Mouse (Mus musculus) cerebellum, adult 9-11 months (tissue): ENCODE data around the gene Ccdc114.
"Not testable (repeated sequence)": the region's sequence is repeated elsewhere in the genome, so short reads cannot be mapped to it uniquely, and the experiment has no call there.

ENCODE experiments used
- DNase-seq: peaks from one replicate; pipeline ENCODE4 v3.0.0; 2022

The Ccdc114 gene

GRCm38 (mm10) chr7:45919083-45919671 is 4.7 kb upstream of the Ccdc114 start:
- no peak for DNase-seq

DNA sequence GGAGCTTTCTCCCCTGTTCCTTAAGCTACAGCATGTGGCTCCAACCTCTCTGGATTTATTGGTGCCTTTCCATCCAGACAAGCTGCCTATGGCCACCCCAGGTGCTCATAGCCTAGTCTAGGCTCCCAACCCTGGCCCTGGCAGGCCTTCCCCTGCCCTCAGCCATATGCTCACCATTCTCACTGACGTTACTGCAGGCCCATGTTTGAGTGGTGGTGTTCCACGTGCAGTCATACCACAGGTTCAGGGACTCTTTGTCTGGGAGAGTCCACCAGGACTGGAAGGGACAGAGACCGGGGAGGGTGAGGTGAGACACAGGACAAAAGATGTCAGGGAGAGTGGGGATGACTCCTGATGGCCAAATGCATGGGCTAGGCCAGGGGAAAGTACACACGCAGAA is 4.1 kb upstream of the Ccdc114 start:
- no peak for DNase-seq

DNA sequence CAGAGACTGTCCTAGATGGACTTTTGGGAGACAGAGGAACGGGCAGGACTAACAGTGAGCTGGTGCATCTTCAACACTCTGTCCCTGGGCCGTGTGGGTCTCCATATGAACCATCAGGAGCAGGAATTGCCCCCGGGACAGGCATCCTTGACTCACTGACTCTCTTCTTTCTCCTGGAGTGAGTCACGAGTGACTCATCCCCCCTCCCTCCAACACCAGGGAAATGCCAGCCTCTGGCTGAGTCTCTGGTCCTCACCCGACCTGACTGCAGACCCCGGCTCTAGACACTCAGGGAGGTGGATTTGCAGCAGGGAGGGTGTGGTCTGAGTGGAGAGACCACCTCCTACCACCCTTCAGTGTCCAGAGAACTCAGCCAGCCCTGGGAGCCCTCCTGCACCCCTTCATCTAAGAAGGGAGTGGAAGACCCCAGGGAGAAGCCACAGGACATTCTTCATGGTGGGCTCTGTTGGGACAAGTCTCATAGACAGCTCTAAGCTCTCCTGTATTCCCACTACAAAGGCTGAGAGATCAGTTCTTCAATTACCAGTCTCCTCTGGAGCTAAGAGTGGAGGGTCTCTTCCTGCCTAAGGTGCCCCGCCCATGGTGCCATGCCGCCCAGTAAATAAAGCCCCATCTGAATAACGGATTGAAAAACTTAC is 3.2 kb upstream of the Ccdc114 start:
- peak; percentile 12 for DNase-seq

DNA sequence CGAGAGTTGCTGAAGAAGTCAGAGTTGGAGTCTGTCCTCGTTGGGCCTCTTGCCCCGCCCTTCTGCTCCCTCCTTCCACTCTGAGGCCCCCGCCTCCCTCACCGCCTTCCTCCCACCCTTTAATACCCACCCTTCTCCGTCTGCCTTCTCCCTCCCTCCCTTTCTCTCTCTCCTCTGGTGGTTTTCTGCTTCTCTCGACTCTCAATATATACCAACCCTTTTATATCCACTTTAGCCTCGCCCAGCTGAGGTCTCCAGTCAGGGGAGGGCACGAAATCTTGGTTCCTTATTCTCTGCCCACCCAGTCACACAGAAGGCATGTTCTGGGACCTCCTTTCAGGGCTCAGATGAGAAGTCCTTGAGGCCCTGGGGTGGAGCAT is 2.6 kb upstream of the Ccdc114 start, which contains the start of gene Emp3:
Gene Emp3 (minus strand): TSS at position 163 of the 380 bp plus-strand sequence.
- no peak for DNase-seq

GRCm38 (mm10) chr7:45921950-45922600 is 1.8 kb upstream of the Ccdc114 start:
- peak; percentile 10 for DNase-seq

- DNase-seq, result peak; percentile 88
Measured at GRCm38 (mm10) chr7:45922928-45923761, 727 bp upstream of the Ccdc114 start.

- peak; percentile 24 for DNase-seq
Measured at GRCm38 (mm10) chr7:45924429-45924816, 551 bp downstream of the Ccdc114 start.

DNA sequence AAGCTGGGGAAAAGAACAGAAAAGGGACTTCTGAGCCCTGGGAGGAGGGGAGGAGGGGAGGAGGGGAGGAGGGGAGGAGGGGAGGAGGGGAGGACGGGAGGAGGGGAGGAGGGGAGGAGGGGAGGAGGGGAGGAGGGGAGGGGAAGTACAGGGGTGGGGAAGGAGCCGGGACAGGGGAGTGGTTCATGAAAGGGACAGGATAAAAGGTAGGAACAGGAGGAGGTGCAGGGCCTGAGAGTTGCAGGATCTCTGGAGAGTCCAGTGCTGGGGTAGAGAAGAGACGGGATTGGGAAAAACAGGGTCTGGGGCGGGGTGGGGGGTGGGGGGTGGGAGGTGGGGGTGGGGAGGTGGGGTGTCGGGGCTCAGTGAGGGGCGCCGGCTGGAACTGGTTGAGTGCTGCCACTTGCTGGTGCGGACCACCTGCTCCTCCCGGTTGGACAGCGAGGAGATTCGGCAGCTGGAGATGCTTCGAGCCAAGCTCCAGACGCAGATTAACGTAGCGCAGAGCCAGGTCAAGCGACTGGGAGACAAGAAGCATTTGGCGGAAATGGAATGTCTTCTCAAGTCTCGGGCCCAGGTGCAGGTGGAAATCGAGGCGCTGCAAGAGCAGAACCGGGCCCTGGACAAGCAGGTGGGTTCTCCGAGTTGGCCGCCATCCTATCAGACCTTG is 4.9 kb downstream of the Ccdc114 start:
- no peak for DNase-seq

GRCm38 (mm10) chr7:45929688-45930087 is 5.8 kb downstream of the Ccdc114 start:
- DNase-seq, result no peak

DNA sequence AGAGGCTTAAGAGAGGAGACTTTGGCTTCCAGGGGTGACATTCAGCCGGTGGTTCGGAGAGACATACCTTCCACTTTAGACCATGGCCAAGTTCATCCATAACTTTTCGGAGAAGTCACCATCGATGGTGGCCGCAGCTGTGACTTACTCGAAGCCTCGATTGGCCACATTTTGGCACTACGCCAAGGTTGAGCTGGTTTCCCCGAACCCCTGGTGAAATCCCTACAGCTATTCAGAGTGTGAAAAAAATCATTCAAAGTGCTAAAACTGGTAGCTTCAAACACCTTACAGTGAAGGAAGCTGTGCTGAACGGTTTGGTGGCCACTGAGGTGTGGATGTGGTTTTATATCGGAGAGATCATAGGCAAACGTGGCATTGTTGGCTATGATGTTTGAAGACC is 9.9 kb downstream of the Ccdc114 start:
- DNase-seq, result not testable (repeated sequence)

DNA sequence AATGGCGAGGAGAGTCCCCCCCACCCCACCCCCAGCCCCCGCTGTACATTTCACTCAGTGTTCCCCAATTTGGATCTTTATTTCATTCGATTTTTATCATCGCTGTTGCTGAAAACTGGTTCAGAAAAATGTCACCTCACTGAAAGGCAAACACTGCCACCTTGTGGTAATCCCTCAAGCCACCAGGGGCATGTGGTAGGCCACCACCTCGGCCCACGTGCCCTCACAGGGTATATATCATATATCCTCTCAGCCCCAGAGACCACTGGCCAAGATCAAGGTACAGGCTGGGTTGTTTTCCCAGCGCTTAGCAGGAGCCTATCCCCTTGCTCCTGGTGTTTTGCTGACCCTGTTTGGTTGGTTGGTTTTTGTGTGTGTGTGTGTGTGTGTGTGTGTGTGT is 11.2 kb downstream of the Ccdc114 start:
- DNase-seq, result peak; percentile 28

- DNase-seq, result no peak
Measured at GRCm38 (mm10) chr7:45939836-45940235, 16.0 kb downstream of the Ccdc114 start.

- no peak for DNase-seq
Measured at GRCm38 (mm10) chr7:45941986-45942385, 18.1 kb downstream of the Ccdc114 start.

DNA sequence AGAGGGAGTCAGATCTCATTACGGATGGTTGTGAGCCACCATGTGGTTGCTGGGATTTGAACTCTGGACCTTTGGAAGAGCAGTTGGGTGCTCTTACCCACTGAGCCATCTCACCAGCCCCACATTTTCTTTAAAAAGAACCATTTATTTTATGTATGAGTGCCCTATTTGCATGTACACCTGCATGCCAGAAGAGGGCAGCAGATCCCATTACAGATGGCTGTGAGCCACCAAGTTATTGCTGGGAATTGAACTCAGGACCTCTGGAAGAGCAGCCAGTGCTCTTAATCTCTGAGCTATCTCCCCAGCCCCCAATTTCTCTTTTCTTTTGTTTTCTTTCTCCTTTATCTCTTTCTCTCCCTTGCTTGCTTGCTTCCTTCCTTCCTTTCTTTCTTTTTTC is 19.4 kb downstream of the Ccdc114 start:
- not testable (repeated sequence) for DNase-seq

DNA sequence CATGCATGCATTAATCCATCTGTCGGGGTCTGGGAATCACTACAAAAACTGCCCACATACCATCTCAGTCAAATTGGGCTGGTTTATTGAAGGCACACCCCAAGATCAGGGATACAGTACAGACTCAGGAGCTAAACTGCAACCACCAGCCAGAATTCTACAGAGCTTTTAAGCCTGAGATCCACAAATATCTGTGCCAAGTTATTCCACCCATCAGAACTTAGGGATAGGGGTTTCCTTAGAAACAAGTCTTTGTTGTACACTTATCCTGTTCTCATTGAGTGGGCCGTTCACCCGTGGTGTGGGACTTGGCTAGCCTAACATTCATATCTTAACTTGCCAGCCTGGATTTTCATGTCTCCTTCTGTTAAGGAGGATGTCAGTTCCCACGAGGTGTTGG is 25.2 kb downstream of the Ccdc114 start:
- no peak for DNase-seq

DNA sequence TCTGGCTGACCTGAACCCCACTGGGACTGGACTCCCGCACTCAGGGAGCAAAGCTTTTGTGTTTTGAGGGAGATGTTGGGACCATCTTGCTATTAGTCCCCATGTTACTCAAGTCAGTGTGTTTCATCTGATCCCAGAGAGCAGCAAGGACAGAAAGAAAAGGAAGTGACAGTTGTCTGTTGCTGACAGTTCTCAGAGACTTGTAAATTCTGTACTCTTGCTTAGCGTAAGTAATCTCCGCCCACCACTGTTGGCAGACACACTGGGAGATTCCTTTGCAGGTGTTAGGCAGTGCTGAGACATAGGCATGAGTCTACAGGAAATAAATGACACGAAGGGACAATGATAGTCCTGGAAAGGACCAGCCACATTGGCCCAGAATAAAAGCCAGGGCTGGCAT is 32.7 kb downstream of the Ccdc114 start:
- no peak for DNase-seq

- no peak for DNase-seq
Measured at GRCm38 (mm10) chr7:45971831-45972723, 48.2 kb downstream of the Ccdc114 start.

DNA sequence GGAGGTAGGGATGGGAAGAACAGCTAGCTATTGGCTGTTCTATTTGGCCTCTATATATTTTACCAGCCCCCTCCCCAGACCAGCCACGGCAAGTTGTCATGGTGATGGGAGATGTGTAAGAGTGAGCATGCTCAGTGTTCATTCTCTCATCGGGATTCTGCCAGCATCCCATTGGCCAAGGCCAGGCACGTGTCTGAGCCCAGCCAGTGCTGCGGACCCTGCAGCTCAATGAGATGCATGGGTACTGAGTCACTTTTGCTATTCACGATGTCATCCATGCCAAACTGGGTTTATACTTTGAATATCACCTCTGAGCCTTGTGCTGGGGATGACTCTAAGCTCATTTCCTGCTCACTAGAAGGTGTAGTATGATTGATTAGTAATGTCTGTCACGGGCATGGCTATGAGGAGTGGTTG is 49.4 kb downstream of the Ccdc114 start:
- no peak for DNase-seq

GRCm38 (mm10) chr7:45974103-45974502 is 50.2 kb downstream of the Ccdc114 start:
- no peak for DNase-seq

- DNase-seq, result no peak
Measured at GRCm38 (mm10) chr7:45974512-45974911, 50.6 kb downstream of the Ccdc114 start.

DNA sequence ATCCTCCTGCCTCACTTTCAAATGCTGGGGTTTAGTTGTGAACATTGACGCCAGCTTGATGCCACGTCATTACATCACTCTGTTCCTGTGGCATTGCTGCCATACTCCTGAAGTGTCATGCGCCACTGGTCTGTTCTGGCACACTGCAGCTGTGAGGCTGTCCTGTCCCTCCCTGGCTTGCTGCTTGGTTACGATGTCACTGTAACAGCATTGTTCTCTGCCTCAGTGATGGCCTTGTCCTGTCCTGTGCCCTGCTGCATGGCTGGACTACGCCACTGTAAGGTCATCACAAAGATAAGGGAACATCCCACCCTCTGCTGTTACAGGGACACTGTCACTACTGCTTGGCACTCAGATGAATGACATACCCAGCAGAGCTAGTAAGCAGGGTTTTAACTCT is 57.7 kb downstream of the Ccdc114 start:
- peak; percentile 4 for DNase-seq

- no peak for DNase-seq
Measured at GRCm38 (mm10) chr7:45986893-45987292, 63.0 kb downstream of the Ccdc114 start.
